Mouse (Mus musculus) gastrocnemius, adult 8-10 months (tissue): ENCODE data around the gene Sec23b. TPM values are rescaled to one million over a fixed set of nuclear protein-coding genes. Genes with fewer than 3 reads are reported as not detected.
"Not testable (repeated sequence)": the region's sequence is repeated elsewhere in the genome, so short reads cannot be mapped to it uniquely, and the experiment has no call there.

ENCODE experiments used
- DNase-seq, 2 experiments: peaks; one replicate each; pipeline ENCODE4 v3.0.0; 2022; ENCODE audit warnings: low spot score in 2 of 2
- total RNA-seq, 4 experiments: library from RNA; stranded (reverse); gene quantifications; 2 replicates each; pipeline ENCODE4 v1.2.4; 2022

Sec23b gene
- 10 to 100 TPM in 3 of 4 experiments, 1 to 10 TPM in 1; 10.0 to 15.2 (median 11.8) TPM for total RNA-seq

- peak; percentile 92 for DNase-seq
Observed at GRCm38 (mm10) chr2:144555820-144556552, at the start of gene Sec23b. Gene Sec23b (plus strand): TSS chr2:144556229.

- no peak for DNase-seq
Observed at GRCm38 (mm10) chr2:144514619-144515018, 41.4 kb upstream of the Sec23b start.

- DNase-seq: no peak
Observed at GRCm38 (mm10) chr2:144519772-144520171, 36.3 kb upstream of the Sec23b start.

GRCm38 (mm10) chr2:144525856-144526255, 30.2 kb upstream of the Sec23b start:
- DNase-seq: no peak

GRCm38 (mm10) chr2:144526981-144527820, 28.8 kb upstream of the Sec23b start, which contains the start of the genes Dzank1 and Polr3f:
Gene Dzank1 (minus strand): TSS chr2:144527414.
Gene Polr3f (plus strand): TSS chr2:144527718.
- peak; percentile 96 for DNase-seq

GRCm38 (mm10) chr2:144527821-144528174, 28.2 kb upstream of the Sec23b start:
- DNase-seq: no peak

- DNase-seq: no peak
Observed at GRCm38 (mm10) chr2:144537123-144537522, 18.9 kb upstream of the Sec23b start.

- DNase-seq: no peak
Observed at GRCm38 (mm10) chr2:144541246-144541645, 14.8 kb upstream of the Sec23b start.

- no peak for DNase-seq
Observed at GRCm38 (mm10) chr2:144543670-144544069, 12.4 kb upstream of the Sec23b start.

GRCm38 (mm10) chr2:144544630-144545029, 11.4 kb upstream of the Sec23b start:
- no peak for DNase-seq

GRCm38 (mm10) chr2:144545061-144545460, 11.0 kb upstream of the Sec23b start:
- DNase-seq: no peak

GRCm38 (mm10) chr2:144545481-144545880, 10.5 kb upstream of the Sec23b start:
- DNase-seq: no peak

- DNase-seq: no peak
Observed at GRCm38 (mm10) chr2:144547559-144547958, 8.5 kb upstream of the Sec23b start.

GRCm38 (mm10) chr2:144550529-144550928, 5.5 kb upstream of the Sec23b start, which contains the start of gene Rbbp9:
Gene Rbbp9 (minus strand): TSS chr2:144550869.
- peak in 1 of 2 experiments; percentile 24 for DNase-seq

GRCm38 (mm10) chr2:144553905-144554304, 2.1 kb upstream of the Sec23b start:
- DNase-seq: no peak

- no peak for DNase-seq
Observed at GRCm38 (mm10) chr2:144555286-144555819, 676 bp upstream of the Sec23b start.

GRCm38 (mm10) chr2:144588723-144589122, 32.7 kb downstream of the Sec23b start:
- no peak for DNase-seq

GRCm38 (mm10) chr2:144593036-144593435, 37.0 kb downstream of the Sec23b start:
- DNase-seq: not testable (repeated sequence)

- peak; percentile 61 to 62 for DNase-seq
Observed at GRCm38 (mm10) chr2:144593951-144594651, 38.1 kb downstream of the Sec23b start, which contains the start of gene Smim26. Gene Smim26 (plus strand): TSS chr2:144594054.

GRCm38 (mm10) chr2:144598006-144598405, 42.0 kb downstream of the Sec23b start:
- DNase-seq: no peak
